Mouse (Mus musculus) limb, embryonic 14.5 days (tissue): ENCODE measurements around the gene Ggact. TPM values are rescaled to one million over a fixed set of nuclear protein-coding genes. Genes with fewer than 3 reads are reported as not detected.

ENCODE experiments used
- ATAC-seq: fragments of 200-750 bp; cut with Nextera tagmentation; 2 replicates; pipeline ENCODE4 v1.8.0; 2017; ENCODE audit warnings: low read depth, moderate number of reproducible peaks, moderate TSS enrichment; ENCODE audit not compliant: low FRiP score
- DNase-seq: peaks from one replicate; pipeline ENCODE4 v3.0.0-alpha.2; 2015; ENCODE audit warnings: low spot score
- H3K27ac ChIP-seq: fragments of 300-500 bp; sonication (generic); replicated peaks from 2 replicates; pipeline ENCODE4 v1.5.1; 2014; ENCODE audit warnings: low read depth, mild to moderate bottlenecking, low read length, moderate library complexity, mixed read lengths
- H3K27me3 ChIP-seq: fragments of 300-500 bp; sonication (generic); 2 replicates; pipeline ENCODE4 v1.6.1; 2014; ENCODE audit warnings: low read length, mixed read lengths; ENCODE audit not compliant: control insufficient read depth, insufficient read depth
- H3K36me3 ChIP-seq: fragments of 300-500 bp; sonication (generic); 2 replicates; pipeline ENCODE4 v1.6.1; 2014; ENCODE audit warnings: mild to moderate bottlenecking, low read length, moderate library complexity, mixed read lengths; ENCODE audit not compliant: control insufficient read depth, insufficient read depth
- H3K4me1 ChIP-seq: fragments of 300-500 bp; sonication (generic); 2 replicates; pipeline ENCODE4 v1.6.1; 2014; ENCODE audit warnings: antibody characterized with exemption, low read length, mixed read lengths; ENCODE audit not compliant: control insufficient read depth, insufficient read depth
- H3K4me2 ChIP-seq: fragments of 300-500 bp; sonication (generic); replicated peaks from 2 replicates; pipeline ENCODE4 v1.6.1; 2014; ENCODE audit warnings: low read depth, mild to moderate bottlenecking, low read length, moderate library complexity; ENCODE audit not compliant: severe bottlenecking
- H3K4me3 ChIP-seq: fragments of 300-500 bp; sonication (generic); replicated peaks from 2 replicates; pipeline ENCODE4 v1.5.1; 2014; ENCODE audit warnings: low read length
- H3K9ac ChIP-seq: fragments of 300-500 bp; sonication (generic); 2 replicates; pipeline ENCODE4 v1.6.1; 2014; ENCODE audit warnings: mild to moderate bottlenecking, low read depth, low read length, moderate library complexity; ENCODE audit not compliant: severe bottlenecking
- H3K9me3 ChIP-seq: fragments of 300-500 bp; sonication (generic); 2 replicates; pipeline ENCODE4 v1.6.1; 2016; ENCODE audit warnings: low read length; ENCODE audit not compliant: control insufficient read depth
- POLR2A ChIP-seq: fragments of 200-500 bp; IDR thresholded peaks from 2 replicates; pipeline ENCODE4 v1.8.0; 2012; ENCODE audit warnings: inconsistent platforms, mild to moderate bottlenecking, moderate library complexity, borderline replicate concordance; ENCODE audit not compliant: insufficient read depth, insufficient read length; ENCODE audit errors: extremely low read depth
- WGBS: fragments of 180-500 bp; shearing (Covaris S2); extraction: QIAGEN DNeasy Blood & Tissue Kit; methylation state at CpG from one replicate; pipeline ENCODE4 v1.1.7; 2014; 5-methylcytosine and 5-hydroxymethylcytosine counted together
- polyA plus RNA-seq, 2 experiments: library from polyadenylated mRNA; depleted of rRNA in 1 of 2; stranded (reverse) in 1 of 2; unstranded in 1 of 2; fragments of >200 nt; fragmentation: Nextera tagmentation in 1 of 2; extraction: Ambion mirVana in 1 of 2; gene quantifications; 2 replicates each; pipeline versions ENCODE4 v1.2.1 to v1.2.3; 2012 to 2014

Gene Ggact
- polyA plus RNA-seq, 2 experiments: 6.6 to 9.1 TPM

- H3K36me3 ChIP-seq: no peaks in the 10 kb centered on the region
- no peak for TF ChIP-seq POLR2A
- DNase-seq: no peak
- H3K27me3 ChIP-seq: no peaks in the 10 kb centered on the region
- H3K4me1 ChIP-seq: peaks cover 12% of the 10 kb centered on the region
- ATAC-seq: no peak
- H3K9ac ChIP-seq: no peak overlapping the region
- 87% methylated on average over 1 of the region's 1 CpGs for WGBS
- H3K4me3 ChIP-seq: no peak overlapping the region
- H3K9me3 ChIP-seq: peaks cover 9% of the 10 kb centered on the region
- no peak overlapping the region for H3K4me2 ChIP-seq
- no peak overlapping the region for H3K27ac ChIP-seq
Observed at GRCm38 (mm10) chr14:122905007-122905406, 8.6 kb downstream of the Ggact start.

- H3K36me3 ChIP-seq: no peaks in the 10 kb centered on the region
- peaks cover 9% of the 10 kb centered on the region for H3K9me3 ChIP-seq
- ATAC-seq (no peak), DNase-seq (no peak)
- H3K4me2 ChIP-seq: no peak overlapping the region
- TF ChIP-seq POLR2A: no peak
- WGBS: 33% methylated on average over 2 of the region's 2 CpGs
- peaks cover 12% of the 10 kb centered on the region for H3K4me1 ChIP-seq
- no peak overlapping the region for H3K27ac ChIP-seq
- H3K27me3 ChIP-seq: no peaks in the 10 kb centered on the region
- H3K4me3 ChIP-seq: no peak overlapping the region
- H3K9ac ChIP-seq: no peak overlapping the region
Observed at GRCm38 (mm10) chr14:122903923-122904351, 9.6 kb downstream of the Ggact start.

GRCm38 (mm10) chr14:122902884-122903283, 10.7 kb downstream of the Ggact start:
- Histone ChIP-seq H3K27me3 (no peaks in the 10 kb centered on the region), H3K27ac (no peak overlapping the region), H3K4me1 (peaks cover 12% of the 10 kb centered on the region), H3K4me2 (no peak overlapping the region), H3K9ac (no peak overlapping the region), H3K36me3 (no peaks in the 10 kb centered on the region), H3K9me3 (peaks cover 9% of the 10 kb centered on the region), H3K4me3 (no peak overlapping the region)
- 56% methylated on average over 4 of the region's 4 CpGs for WGBS
- DNase-seq (peak; percentile 57), ATAC-seq (no peak)
- TF ChIP-seq POLR2A: no peak

- DNase-seq: peak; percentile 32
- Histone ChIP-seq H3K27me3 (no peaks in the 10 kb centered on the region), H3K4me1 (peaks cover 12% of the 10 kb centered on the region), H3K36me3 (no peaks in the 10 kb centered on the region), H3K9ac (no peak overlapping the region), H3K4me3 (no peak overlapping the region), H3K4me2 (no peak overlapping the region), H3K27ac (no peak overlapping the region), H3K9me3 (peaks cover 4% of the 10 kb centered on the region)
- no peak for ATAC-seq
- WGBS: 48% methylated on average over 2 of the region's 2 CpGs
- no peak for TF ChIP-seq POLR2A
Observed at GRCm38 (mm10) chr14:122902136-122902535, 11.4 kb downstream of the Ggact start.

GRCm38 (mm10) chr14:122901715-122902114, 11.8 kb downstream of the Ggact start:
- Histone ChIP-seq H3K4me2 (no peak overlapping the region), H3K27me3 (no peaks in the 10 kb centered on the region), H3K27ac (no peak overlapping the region), H3K9ac (no peak overlapping the region), H3K36me3 (no peaks in the 10 kb centered on the region), H3K9me3 (no peaks in the 10 kb centered on the region; the same call in 1 of the 2 replicates), H3K4me3 (no peak overlapping the region), H3K4me1 (peaks cover 12% of the 10 kb centered on the region)
- no peak for TF ChIP-seq POLR2A
- 71% methylated on average over 2 of the region's 2 CpGs for WGBS
- DNase-seq (no peak), ATAC-seq (no peak)

- Histone ChIP-seq H3K4me3 (no peak overlapping the region), H3K36me3 (no peaks in the 10 kb centered on the region), H3K27ac (no peak overlapping the region), H3K9ac (no peak overlapping the region), H3K27me3 (no peaks in the 10 kb centered on the region), H3K4me2 (no peak overlapping the region), H3K9me3 (no peaks in the 10 kb centered on the region), H3K4me1 (peaks cover 12% of the 10 kb centered on the region)
- DNase-seq: no peak
- no peak for TF ChIP-seq POLR2A
- no peak for ATAC-seq
- 80% methylated on average over 3 of the region's 3 CpGs for WGBS
Observed at GRCm38 (mm10) chr14:122901177-122901576, 12.4 kb downstream of the Ggact start.
